Mouse (Mus musculus) heart, embryonic 14.5 days (tissue): Measurements from ENCODE around the gene Gm10643. TPM values are rescaled to one million over a fixed set of nuclear protein-coding genes. Genes with fewer than 3 reads are reported as not detected.

Experiments used
- microRNA counts: library from miRNA; unstranded; fragments of <30 nt; microRNA quantifications from one replicate; lab custom pipeline; 2016
- microRNA-seq: library from miRNA; unstranded; fragments of <30 nt; microRNA quantifications from one replicate; pipeline ENCODE4, GENCODE M21; 2016
- polyA plus RNA-seq: library from polyadenylated mRNA; unstranded; fragments of >200 nt; fragmentation: Nextera tagmentation; extraction: Ambion mirVana; gene quantifications from 2 replicates; pipeline ENCODE4 v1.2.1, GENCODE M21; 2014

Gm10643 gene
- polyA plus RNA-seq, 1 experiment from 2014 or later = 1.6 TPM

MicroRNAs encoded within 50 kb of the gene (microRNA counts, 519-probe panel; counts per million panel counts)
- microRNA mmu-miR-709 (lab: Ali Mortazavi, UCI) = 322 counts per million, percentile 70 among the panel's probes with 10 or more counts

Small RNA genes within 50 kb of the gene (microRNA-seq; reads per million reads assigned to microRNA genes)
- not detected for gene Mir709

Other genes with a start within 250 kb of the Gm10643 start
- gene Adgrl1, start 165.0 kb downstream of the Gm10643 start, polyA plus RNA-seq = 10.4 and 13.0 TPM in 2 replicates
- gene Gm10644, start 109.9 kb downstream of the Gm10643 start, polyA plus RNA-seq = 0.51 and 0.66 TPM in 2 replicates
- gene Asf1b, start 109.6 kb downstream of the Gm10643 start, polyA plus RNA-seq = 57.2 and 60.7 TPM in 2 replicates
- gene Prkaca, start 92.1 kb downstream of the Gm10643 start, polyA plus RNA-seq = 160 and 211 TPM in 2 replicates
- 7.3 and 8.5 TPM in 2 replicates for gene Samd1, start 67.5 kb downstream of the Gm10643 start, polyA plus RNA-seq
- 0.69 and 0.80 TPM in 2 replicates for gene 1700067K01Rik, start 63.6 kb downstream of the Gm10643 start, polyA plus RNA-seq
- gene 2210011C24Rik, start 53.0 kb downstream of the Gm10643 start, polyA plus RNA-seq = 0.16 and 0.20 TPM in 2 replicates
- 0.13 and 1.2 TPM in 2 replicates for gene Palm3, start 43.7 kb downstream of the Gm10643 start, polyA plus RNA-seq
- 6.1 and 6.3 TPM in 2 replicates for gene Il27ra, start 22.5 kb downstream of the Gm10643 start, polyA plus RNA-seq
- gene Rln3, start 20.1 kb downstream of the Gm10643 start, polyA plus RNA-seq = not detected in 2 replicates
- gene Rfx1, start 1.7 kb upstream of the Gm10643 start, polyA plus RNA-seq = 6.1 and 6.3 TPM in 2 replicates
- 6.3 and 6.4 TPM in 2 replicates for gene Dcaf15, start 39.6 kb upstream of the Gm10643 start, polyA plus RNA-seq
- 0.08 and 0.16 TPM in 2 replicates for gene Podnl1, start 60.9 kb upstream of the Gm10643 start, polyA plus RNA-seq
- 9.3 and 11.8 TPM in 2 replicates for gene Cc2d1a, start 82.8 kb upstream of the Gm10643 start, polyA plus RNA-seq
- gene 4930432K21Rik, start 82.9 kb upstream of the Gm10643 start, polyA plus RNA-seq = 0.43 and 0.63 TPM in 2 replicates
- gene Nanos3, start 120.1 kb upstream of the Gm10643 start, polyA plus RNA-seq = 2.4 and 3.8 TPM in 2 replicates
- gene Zswim4, start 171.9 kb upstream of the Gm10643 start, polyA plus RNA-seq = 6.7 and 7.3 TPM in 2 replicates
- gene D8Ertd738e, start 184.6 kb upstream of the Gm10643 start, polyA plus RNA-seq = 359 and 400 TPM in 2 replicates
- 45.4 and 48.3 TPM in 2 replicates for gene Mri1, start 192.2 kb upstream of the Gm10643 start, polyA plus RNA-seq
- 17.5 and 20.8 TPM in 2 replicates for gene Ccdc130, start 205.2 kb upstream of the Gm10643 start, polyA plus RNA-seq